Mouse (Mus musculus) brain, adult 10 weeks (tissue): Measurements from ENCODE around the gene Rpl7l1. TPM values are rescaled to one million over a fixed set of nuclear protein-coding genes. Genes with fewer than 3 reads are reported as not detected.

ENCODE experiments used
- polyA plus RNA-seq: library from polyadenylated mRNA; stranded (reverse); fragments of 350-450 nt; fragmentation: Illumina TruSeq; extraction: RNeasy Lipid Tissue Mini Kit (QIAGEN cat#74804); gene quantifications from one replicate; pipeline ENCODE4 v1.2.3, GENCODE M21; 2015; ENCODE audit warnings: low read depth, low replicate concordance

Gene Rpl7l1
- polyA plus RNA-seq: 70.6 TPM

DNA sequence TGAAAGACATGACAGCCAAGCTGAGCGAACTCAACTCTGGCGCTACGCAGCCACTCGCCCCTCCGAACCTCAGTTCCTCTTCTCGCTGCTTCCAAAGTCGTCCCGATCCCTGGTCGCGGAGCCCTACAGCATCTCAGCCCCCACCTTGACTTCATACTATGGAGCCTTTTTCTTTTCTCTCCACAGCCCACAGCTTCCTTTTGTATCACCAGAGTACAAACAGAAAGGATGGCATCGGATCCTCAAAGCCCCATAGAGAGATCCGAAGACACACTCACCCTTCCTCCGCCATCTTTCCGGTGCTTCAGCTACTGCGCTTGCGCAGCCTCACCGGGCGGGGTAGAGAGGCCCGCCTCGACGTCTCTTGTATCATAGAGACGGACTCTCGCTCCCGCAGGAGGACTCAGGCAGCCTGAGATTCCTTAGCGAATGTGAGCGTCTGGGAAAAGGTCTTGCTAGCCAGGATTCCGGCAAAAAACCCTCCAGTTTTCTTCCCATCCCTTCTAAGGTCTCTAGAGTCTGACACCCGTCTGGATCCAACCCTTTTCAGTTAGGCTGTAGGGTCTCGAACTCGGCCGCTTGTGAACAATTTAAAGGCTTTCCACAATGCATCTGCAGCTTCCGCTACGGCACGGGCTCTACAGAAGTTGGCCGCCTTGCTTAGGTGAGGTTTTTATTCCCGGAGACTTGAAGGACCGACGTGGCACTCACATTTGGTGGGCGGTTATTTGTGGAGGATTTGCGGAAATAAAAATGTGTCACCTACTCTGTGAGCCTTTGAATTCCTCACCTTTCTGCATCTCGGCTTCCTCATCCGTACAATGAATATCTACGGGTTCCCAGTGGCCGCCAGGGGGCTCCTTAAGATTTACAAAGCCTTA is at the start of gene Rpl7l1:
Gene Rpl7l1 (minus strand): TSS at position 332 of the 881 bp plus-strand sequence.

DNA sequence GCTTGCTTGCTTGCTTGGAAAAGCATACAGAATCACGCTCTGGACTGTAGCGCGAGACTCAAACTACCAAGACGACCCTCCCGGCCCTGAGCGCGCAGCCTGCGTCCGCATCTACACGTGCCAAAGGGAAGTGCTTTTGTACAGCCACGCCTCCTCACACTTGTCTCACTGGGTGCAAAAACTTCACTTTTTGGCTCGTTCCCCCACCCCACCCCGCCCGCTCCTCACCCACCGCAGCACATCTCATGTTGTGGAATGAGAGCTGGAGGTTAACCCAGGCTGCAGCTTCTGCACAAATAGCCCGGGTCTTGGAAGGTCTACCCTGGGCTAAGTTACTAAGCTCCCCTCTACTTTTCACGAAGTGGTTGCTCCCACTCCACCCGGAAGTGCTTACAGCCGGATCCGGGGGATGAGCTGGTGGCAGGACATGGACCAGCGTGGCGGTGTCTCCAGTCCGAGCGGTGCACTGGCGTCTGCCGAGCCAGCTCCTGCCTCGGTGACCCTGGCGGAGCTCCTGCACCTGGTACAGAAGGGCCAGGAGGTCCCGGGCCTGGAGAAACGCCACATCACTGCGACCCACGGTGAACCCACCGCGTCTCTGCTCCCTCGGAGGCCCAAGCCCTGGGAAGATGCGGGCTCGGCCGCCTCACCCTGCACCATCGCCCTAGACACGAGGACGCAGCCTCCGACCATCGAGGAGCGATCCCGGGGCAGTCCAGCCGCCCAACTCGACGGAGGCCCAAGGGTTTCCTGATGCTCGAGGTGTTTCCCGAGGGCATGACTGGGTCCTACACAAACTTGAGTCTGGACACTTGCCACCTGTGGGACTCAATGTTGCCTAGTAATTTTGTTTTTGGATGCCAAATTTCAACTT is 9.8 kb downstream of the Rpl7l1 start, which contains the start of gene 2310039H08Rik:
Gene 2310039H08Rik (plus strand): TSS at position 232 of the 874 bp plus-strand sequence.

DNA sequence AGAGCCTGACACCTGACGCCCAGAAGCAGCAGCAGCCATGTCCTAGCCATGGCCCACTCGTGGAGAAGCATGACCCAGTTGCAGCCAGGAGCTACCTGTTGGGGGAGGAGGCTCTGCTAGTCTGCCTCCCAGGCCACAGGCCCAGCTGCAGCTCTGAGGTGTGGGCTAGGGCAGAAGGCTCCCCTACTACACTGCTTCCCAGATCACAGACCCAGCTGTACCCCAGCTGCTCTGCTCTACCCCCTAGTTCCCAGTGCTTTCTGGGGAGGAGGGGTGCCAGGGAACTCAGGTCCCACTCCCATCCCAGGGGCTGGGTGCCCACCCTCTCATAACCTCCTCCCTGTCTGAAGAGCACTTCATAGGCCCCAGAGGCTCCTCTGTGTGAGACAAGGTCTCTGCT is 18.9 kb downstream of the Rpl7l1 start, which contains the start of gene Ptcra:
Gene Ptcra (minus strand): TSS at position 169 of the 400 bp plus-strand sequence.

DNA sequence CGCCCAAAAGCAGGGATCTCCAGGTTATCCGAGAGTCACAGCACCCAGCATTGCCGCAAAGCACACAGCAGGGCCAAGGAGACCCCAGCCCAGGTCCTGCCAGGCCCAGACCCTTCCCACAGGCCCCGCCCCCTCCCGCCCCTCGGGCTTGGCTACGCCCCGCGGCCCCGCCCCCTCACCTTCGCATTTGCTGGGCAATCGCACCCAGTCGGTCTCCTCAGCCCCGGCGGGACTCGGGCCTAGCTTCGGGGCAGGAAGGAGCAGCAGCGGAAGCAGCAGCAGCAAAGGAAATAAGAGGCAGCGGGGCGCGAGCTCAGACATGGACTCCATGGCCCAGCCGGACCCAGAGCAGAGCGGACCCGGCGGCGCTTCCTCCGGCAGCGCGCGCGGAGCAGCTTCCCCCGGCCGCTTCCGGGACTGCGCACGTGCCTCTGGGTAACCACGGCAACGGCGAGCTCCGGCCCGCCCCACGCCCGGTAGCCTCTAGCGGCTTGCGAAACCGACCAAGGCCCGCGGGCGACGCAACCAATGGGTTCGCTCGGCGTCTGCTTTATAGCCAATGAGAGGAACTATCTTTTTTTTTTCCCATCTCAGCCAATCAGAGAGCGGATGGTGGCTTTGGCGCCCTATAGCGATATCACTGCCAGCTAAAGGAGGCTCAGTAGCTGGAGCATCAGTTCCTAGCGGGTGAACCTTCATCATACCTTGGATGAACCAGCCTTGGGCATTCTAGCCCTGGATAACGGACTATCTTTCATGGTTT is 30.5 kb downstream of the Rpl7l1 start, which contains the start of gene Cnpy3:
Gene Cnpy3 (minus strand): TSS at position 421 of the 763 bp plus-strand sequence.

DNA sequence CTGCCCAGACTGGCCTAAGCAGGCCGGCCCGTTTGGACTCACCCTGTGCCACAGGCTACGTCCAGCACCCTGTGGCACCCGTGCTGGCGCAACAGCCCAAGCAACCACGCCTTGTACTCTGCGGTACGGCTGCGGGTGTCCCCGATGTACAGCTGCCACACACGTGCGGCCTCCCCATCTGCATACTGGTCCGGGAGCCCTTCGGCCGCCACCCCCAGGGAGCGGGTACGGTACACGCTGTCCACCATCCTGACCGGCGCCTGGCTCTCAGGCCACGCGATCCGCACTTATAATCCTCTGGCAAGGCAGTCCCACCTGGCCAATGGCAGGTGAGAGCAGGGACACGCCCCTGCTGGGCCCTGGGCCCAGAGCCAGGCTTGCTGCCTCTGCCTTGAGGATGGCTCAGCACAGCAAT is 53.6 kb downstream of the Rpl7l1 start, which contains the start of gene Gnmt:
Gene Gnmt (minus strand): TSS at position 265 of the 415 bp plus-strand sequence.

Other genes with a start within 250 kb of the Rpl7l1 start
- 29.7 TPM for gene Cul9, start 236.3 kb downstream of the Rpl7l1 start, polyA plus RNA-seq
- 37.9 TPM for gene Srf, start 226.5 kb downstream of the Rpl7l1 start, polyA plus RNA-seq
- gene Ptk7, start 153.2 kb downstream of the Rpl7l1 start, polyA plus RNA-seq: 6.1 TPM
- 21.9 TPM for gene Klc4, start 136.7 kb downstream of the Rpl7l1 start, polyA plus RNA-seq
- 64.3 TPM for gene Mrpl2, start 136.4 kb downstream of the Rpl7l1 start, polyA plus RNA-seq
- gene Cul7, start 132.3 kb downstream of the Rpl7l1 start, polyA plus RNA-seq: 18.4 TPM
- 24.6 TPM for gene Rrp36, start 108.3 kb downstream of the Rpl7l1 start, polyA plus RNA-seq
- 213 TPM for gene Mea1, start 103.9 kb downstream of the Rpl7l1 start, polyA plus RNA-seq
- gene Klhdc3, start 101.8 kb downstream of the Rpl7l1 start, polyA plus RNA-seq: 176 TPM
- gene Ppp2r5d, start 77.6 kb downstream of the Rpl7l1 start, polyA plus RNA-seq: 84.0 TPM
- gene Pex6, start 71.2 kb downstream of the Rpl7l1 start, polyA plus RNA-seq: 31.4 TPM
- 1.3 TPM for gene Gnmt, start 53.5 kb downstream of the Rpl7l1 start, polyA plus RNA-seq
- 57.9 TPM for gene Cnpy3, start 30.5 kb downstream of the Rpl7l1 start, polyA plus RNA-seq
- gene Ptcra, start 19.0 kb downstream of the Rpl7l1 start, polyA plus RNA-seq: 0.37 TPM
- 9.0 TPM for gene 2310039H08Rik, start 10.0 kb downstream of the Rpl7l1 start, polyA plus RNA-seq
- gene Bicral, start 75.8 kb upstream of the Rpl7l1 start, polyA plus RNA-seq: 27.6 TPM
- 22.1 TPM for gene Tbcc, start 108.0 kb upstream of the Rpl7l1 start, polyA plus RNA-seq
- not detected for gene Prph2, start 127.8 kb upstream of the Rpl7l1 start, polyA plus RNA-seq
- 25.2 TPM for gene Ubr2, start 227.9 kb upstream of the Rpl7l1 start, polyA plus RNA-seq